Mouse (Mus musculus) activated CD4-positive, CD25-positive, alpha-beta regulatory T cell, adult 4 months (primary cell): Measurements from ENCODE around the gene Blzf1. TPM values are rescaled to one million over a fixed set of nuclear protein-coding genes. Genes with fewer than 3 reads are reported as not detected.

Experiments
- ATAC-seq: one replicate; pipeline ENCODE4 v1.8.0; 2017
- polyA plus RNA-seq, 2 experiments: library from polyadenylated mRNA; unstranded; fragments of 100-300 nt; shearing (Covaris generic); gene quantifications; one replicate each; pipeline ENCODE4 v1.2.1; 2017

The Blzf1 gene
- polyA plus RNA-seq, 2 experiments from 2014 or later: 17.9 to 21.2 TPM

DNA sequence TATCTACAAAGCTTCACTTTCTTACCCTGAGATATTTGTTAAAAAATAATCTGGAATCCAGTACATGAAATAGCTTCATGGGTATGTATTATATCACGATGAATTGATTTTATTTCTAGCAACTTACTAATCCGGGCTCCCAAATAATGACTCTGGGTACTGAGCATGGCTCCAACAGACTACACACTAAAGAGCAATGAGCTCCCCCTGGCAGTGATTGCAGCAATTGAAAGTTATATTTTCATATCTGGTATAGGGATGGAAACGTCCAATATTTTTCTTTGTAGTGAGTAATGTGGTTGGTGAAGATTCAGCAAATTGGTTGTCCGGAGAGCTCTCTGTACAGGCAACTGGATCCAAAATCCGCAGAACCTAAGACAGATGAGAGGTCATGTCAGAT lies 15.2 kb downstream of the Blzf1 start:
- ATAC-seq: no peak

DNA sequence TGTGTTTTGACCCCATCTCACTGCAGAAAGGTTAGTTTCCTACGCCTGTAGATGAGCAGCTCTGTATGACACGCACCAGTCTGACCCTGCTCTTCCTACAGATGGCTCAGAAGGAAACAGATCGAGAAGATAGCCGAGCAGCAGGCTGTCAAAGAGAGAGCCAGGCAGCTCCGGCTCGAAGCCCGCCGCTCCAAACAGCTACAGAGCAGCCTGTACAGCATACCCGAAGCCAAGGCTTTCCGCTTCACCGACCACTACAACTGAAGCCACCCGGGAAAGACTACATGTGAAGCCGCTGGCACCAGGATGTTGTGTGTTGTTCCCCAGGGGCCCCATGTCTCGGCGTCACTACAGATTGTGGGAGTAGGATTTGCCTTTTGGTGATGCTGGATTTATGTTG lies 19.9 kb downstream of the Blzf1 start:
- ATAC-seq: no peak

DNA sequence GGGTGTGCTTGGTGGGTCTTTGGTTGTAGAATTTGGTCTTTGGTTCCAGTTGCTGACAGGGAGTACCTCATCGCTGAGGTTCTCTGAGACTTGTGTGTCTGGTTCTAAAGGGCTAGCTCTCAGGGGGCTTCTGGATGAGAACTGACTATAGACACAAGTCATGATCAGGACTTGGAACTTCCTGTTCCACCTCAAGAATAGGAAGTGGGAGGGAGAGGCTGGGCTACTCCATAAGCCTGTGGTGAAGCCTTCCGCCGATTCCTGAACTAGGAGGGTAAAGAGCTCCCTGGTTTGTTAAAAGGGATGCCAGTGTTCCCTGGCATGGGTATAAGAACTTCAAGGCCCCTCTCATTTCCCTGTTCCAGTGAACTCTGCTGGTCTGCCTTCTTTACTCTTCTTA lies 23.3 kb downstream of the Blzf1 start:
- no peak for ATAC-seq

DNA sequence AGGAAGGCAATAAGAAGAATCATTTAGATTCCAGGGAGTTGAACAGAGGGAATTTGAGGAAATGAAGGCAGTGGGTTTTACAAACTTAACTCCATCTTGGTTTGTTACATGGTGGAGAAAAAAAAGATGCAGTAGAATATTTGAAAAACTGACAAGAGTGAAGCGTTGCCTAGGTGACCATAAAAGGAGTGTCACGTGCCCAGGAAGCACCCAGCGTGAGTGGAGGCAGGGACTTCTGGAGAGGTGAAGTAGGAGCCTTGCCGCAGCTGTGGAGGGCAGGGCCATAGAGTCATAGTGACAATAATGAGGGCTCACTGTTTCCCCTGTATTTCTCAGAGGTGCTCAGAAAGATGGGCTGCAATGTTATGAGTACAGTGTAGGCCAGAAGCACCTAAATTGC lies 28.0 kb downstream of the Blzf1 start:
- ATAC-seq: no peak

DNA sequence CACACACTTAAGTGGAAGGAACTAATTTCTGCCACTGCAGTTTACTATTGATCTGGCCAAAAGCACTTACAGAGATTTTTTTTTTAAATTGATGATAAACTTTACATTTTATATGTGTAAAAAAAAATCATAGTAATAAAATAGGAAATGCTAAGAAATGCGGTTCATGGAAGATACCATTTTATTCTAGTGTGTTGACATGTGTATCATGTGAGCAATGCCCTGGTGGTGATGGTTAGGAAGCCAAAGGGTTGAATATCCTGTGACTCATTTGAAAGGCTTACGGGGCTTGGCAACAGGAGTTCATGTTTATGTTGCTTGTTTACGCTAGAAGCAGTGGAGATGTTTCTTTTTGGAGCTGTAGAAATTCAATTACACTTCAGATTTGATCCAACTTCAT lies 30.7 kb downstream of the Blzf1 start:
- ATAC-seq: no peak

DNA sequence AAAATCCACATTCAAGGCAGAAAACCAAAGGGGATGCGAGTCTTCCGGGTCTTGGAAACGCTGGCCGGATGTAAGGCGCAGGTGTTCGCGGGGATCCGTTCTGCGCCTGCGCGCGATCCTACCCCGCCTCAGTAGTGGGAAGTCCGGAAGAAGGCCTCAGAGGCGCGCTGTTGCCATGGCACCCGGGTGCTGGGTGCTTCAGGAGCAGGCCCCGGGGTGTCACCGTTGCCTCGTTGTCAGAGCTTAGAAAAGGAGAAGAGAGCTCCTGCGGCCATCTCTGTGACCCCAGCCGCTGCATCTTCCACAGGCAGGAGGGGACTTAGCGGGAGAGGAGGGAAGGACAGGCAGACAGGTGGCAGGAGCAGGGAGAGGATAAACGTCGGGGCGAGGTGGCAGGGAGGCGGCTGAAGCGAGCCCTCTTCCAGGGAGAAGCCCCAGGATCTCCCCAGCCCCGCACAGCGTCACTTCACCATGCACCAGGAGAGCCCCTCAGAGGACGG lies 31.8 kb downstream of the Blzf1 start, which contains the start of gene Ccdc181:
Gene Ccdc181, plus strand, starts transcription at position 131 of the 500 bp plus-strand sequence.
- peak; percentile 100 for ATAC-seq

DNA sequence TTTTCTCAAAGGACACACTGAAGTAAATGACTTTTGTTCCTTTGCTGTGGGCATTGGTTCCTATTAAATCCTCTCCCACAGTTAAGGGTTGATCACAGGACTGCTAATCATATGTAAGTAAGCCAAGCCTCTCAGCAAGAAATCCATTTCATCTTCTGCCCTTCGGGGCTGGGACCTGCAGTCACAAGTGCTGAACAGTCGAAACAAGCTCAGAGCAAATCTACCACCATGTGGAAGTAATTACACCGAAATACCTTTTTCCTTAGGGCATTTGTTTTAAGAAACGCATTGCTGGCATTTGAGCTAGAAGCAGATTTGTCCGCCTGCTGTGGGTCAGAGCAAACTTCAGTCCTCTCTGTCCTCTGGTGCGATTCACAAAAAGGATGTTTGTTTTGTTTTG lies 33.6 kb downstream of the Blzf1 start:
- no peak for ATAC-seq

DNA sequence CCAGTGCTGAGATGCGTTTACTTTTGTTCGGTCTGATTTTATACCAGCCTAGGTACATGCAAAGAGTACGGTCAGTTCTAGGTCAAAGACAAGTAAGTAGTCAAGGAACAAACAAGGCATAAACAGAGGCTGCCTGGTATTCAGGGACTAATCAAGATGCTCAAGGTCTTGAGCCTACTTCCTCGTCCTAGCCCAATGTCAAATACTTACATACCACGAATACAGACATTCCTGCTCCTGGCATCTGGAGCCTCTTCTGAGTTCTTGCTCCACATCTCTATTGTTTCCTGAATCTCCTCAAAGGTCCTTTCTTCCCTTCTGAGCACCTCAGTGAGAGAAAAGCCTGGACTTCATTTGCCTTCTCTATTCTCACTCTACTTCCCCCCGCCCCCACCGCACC lies 36.3 kb downstream of the Blzf1 start:
- no peak for ATAC-seq

DNA sequence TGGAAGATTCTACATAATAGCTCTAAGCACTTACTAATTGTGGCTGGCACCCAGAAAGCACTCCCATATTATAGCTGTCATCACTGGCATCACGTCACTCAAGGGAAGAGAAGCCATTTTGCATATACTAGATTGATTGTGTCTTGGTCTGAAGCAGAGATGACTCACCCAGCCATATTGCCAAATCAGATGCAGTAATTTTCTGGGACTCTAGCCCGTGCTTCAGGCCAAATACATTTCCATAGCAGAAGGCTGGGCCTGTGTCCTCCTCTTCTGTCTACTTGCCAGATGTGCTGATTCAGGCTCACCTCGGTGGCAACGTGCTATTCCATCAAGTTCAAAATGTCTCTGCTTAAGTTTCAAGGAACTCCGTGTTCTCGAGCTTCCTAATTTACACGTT lies 45.7 kb downstream of the Blzf1 start:
- no peak for ATAC-seq

DNA sequence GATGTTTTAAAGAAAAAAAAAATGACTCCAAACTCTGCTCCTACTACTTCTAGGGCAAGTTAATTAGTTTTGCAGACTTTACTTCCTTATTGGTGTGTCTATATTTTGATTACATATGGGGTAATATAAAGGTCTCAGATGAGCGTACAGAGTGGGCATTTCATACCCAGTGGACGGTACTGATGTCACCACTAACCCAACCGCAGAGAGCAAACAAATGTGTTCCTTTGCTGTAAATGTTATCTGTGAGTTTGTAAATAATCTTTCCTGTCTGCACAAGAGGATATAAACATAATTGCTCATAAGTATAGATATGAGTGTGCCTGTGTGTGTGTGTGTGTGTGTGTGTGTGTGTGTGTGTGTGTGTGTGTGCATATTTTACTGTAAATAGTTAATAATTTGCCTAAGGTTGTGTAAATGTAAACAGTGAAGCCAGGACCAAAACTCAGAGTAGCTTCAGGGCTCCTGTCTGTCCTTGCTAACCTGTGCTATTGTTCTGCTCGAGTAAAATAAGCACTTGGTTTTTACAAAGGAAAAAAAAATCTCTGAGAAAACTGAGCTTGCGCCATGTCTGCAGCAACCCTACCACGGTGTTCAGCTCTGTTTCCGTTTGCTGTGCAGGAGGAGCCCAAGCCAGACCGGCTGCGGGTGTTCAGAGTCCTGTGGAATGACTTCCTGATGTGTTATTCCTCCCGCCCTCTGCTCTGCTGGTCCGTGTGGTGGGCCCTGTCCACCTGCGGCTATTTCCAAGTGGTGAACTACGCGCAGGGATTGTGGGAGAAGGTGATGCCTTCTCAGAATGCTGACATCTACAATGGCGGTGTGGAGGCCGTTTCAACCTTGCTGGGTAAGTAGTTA lies 46.9 kb downstream of the Blzf1 start:
- no peak for ATAC-seq

DNA sequence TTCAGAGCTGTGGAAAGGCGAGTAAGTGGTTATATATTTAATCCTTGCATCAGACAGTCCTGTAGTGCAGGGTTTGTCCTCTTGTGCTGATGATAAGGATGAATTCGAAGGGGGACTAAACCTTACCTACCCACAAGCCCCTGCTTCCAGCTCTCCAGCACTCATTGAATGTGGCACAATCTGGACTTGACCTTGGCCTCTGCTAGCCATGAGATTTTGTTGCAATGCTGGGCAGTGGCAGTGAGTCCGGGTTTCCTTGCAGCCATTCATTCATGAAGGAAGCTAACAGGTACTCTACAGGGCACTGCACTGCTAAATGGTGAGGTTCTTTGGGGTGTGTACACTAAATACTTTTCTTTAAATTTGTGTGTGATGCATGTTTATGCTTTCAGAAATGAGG lies 52.5 kb downstream of the Blzf1 start:
- no peak for ATAC-seq

DNA sequence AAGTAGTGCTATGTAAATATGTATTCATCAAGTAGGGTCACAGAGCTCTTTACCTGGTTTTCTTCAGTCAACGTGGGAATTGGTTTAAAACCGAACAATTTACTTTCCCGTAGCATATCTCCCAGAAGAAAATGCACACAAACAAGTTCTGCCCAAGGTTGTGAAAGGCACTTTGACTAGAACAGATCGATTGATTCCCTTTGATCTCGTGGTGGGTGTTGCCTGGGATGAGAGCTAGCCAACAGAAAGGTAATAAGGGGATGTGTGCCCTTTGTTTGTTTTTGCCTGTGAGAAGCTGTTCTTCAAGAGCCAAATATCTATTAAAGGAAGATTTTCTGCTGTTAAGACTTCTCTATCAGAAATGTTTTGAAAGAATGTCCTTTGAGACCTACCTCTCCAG lies 54.7 kb downstream of the Blzf1 start:
- no peak for ATAC-seq

DNA sequence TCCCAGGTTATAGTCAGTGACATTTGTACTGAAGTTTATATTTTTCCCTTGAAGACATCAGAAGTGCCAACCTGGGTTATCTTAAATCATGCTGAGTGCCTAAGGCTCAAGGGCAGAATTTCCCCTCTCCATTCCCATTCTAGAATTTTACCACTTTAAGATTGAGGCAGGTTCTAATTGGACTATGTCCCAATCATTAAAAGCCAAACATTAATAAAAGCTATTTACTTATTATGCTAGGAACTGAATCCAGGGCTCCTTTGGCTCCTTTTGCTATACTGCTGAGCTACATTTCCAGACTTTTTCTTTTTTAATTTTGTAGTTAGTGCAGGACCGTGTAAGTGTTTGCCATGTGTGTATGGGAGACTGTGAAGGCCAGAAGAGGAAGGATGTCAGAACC lies 55.9 kb downstream of the Blzf1 start:
- ATAC-seq: no peak

DNA sequence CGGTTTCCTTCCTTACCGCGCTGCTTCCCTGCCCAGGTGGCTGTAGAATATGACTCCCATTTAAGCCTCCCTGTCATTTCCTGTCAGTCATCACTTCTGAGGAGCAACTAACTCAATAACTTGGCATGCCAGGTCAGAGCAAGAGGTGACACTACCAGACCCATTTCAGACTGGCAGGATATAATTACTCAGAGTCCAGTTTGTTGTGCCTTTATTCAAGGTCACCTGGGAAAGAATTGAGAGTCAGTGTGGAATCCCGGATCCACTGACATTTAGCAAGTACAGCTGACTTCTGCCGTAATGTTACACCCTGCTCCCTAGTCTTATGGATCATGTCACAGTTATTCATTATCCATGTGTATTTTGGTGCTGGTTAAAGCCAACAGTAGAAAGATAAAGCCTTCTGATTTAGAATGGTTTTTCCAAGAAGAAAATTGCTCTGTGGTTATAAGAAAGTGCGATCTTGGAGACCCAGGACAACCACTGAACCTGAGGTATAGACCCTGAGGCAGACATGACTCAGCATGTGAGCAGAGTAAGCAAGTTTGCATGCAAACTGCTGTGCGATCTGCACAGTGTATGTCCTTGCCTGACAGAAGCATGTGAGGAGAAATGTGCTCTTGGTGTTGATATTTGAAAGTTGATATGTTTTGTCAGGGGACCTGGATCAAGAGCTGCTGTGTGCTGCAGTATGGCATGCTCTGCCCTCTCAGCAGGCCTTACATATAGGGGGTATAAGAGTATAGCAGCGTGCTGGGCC lies 56.7 kb downstream of the Blzf1 start:
- no peak for ATAC-seq

DNA sequence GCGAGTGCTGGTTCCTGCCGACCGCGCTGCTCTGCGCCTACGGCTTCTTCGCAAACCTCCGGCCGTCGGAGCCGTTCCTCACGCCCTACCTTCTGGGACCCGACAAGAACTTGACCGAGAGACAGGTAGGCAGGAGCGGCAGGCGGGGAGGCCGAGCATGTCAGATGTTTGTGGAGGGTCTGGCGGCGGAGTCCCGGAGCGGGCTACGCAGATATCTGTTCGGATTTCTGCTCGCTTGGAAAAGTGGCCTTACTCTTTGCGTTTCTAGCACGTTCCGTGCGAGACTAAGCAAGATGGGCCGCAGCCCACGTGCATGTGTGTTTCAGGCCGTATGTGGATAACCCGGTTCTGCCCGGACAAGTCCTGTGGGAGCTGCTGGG lies 58.0 kb downstream of the Blzf1 start:
- ATAC-seq: peak; percentile 16

DNA sequence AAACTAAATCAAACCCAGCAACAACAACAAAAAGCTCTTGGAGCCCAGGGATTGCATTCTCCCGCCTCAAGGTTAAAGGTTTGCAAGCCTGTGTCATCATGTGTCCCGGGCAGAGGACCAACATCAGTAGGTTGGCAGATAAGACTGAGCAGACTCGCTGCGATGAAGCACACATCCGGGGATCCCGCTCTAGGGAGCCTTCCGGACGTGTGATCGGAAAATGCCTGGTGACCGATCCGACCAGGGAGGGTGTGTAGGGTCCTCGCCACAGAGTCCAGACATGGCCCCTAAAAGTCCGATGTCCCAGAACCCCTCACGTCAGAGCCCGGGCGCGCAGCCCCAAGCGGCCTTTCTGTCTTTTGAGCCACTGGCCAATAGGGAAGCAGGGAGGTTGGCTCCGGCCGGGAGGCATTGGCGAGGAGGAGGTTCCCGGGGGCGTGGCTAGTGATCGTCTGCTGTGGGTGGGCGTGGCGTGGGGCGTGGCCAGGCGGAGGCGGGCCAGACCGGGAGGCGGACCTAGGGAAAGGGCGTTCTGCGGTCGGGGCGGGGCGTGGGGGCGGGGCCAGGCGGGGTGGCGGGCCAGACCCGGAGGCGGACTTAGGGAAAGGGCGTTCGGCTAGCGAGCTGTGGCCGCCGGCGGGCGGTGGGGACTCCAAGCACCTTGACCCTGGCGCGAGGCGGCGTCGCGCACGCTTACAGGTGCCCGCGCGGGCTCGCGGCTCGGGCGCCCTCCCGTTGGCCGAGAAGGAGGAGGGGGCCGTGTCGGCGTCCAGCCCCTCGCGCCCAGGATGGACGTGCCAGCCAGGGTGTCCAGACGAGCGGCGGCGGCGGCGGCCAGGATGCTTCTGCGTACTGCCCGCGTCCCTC lies 58.6 kb downstream of the Blzf1 start, which contains the start of gene Slc19a2:
Gene Slc19a2, plus strand, starts transcription at position 582 of the 867 bp plus-strand sequence.
- peak; percentile 87 for ATAC-seq

DNA sequence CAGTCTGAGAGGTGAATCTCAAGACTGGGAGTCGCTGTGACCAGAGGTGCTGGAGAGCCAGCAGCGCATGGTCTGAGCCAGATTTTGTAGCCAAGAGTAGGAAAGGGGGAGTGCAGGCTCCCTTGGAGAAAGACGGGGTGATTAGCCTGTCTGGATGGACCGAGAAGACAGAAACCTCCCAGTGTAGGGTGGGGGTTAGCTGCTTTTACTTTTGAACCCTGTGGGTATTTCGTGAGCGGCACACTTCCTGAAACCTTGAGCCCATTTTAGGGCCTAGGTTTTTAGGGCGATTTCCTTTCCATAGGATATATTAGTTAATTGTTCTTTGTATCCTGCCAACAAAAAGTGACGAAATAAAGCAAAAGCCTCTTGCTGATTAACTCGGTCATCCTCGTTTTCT lies 59.3 kb downstream of the Blzf1 start:
- no peak for ATAC-seq

DNA sequence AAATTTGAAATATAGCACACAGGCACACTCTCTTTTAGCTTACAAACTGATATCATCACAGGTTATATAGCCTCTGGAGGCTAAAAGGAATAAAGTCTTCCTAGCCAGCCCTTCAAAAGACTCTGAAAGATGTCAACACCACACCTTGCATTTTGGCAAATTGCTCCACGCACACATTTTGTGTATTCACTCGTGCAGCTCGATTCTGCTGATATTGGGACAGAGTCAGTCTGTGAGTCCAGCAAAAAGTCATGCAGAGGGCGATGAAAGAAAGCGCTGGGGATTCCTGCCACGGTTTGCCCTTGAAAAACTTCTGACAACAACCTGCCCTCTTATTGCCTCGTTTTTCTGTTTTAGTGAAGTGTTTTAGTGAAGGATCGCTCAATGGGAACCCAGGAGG lies 59.8 kb downstream of the Blzf1 start:
- ATAC-seq: no peak

DNA sequence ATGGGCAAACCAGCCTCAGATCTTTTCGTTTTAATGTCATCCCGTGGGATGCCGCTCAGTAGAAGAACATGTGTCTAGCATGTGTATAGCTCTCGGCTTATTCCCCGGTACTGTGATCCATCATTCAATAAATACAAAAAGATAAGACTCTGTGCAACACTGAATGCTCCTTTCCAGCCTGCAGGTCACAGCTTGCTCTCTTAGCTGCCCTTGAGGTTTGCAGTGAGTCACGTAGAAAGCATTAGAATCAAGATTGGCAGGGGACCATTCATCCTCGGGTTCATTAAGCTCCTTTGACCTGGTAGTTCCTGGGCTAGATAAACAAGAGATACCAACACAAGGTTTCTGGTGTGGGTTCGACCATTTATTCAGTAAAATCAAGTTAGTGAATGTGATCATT lies 64.5 kb downstream of the Blzf1 start:
- no peak for ATAC-seq

DNA sequence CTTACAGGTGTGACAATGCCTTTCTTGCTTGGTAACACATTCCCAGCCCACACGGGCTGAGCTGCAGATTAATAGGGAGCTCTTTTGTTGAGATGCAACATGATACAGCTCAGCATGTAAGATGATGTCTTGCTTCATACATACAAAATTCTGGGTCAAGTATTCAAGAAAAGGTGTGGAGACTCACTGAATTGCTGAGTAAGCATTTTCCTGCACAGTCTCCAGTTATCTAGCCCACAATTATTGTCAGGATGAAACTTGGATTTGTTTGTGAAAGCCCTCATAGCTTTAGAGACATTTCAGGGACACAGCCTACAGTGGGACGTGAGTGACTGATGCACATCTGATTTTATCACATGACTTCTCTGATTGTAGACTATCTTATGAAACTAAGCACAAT lies 65.8 kb downstream of the Blzf1 start:
- ATAC-seq: no peak
